Mouse (Mus musculus) hindbrain, embryonic 11.5 days (tissue): ENCODE measurements around the gene Cav1. TPM values are rescaled to one million over a fixed set of nuclear protein-coding genes. Genes with fewer than 3 reads are reported as not detected.

Experiments
- ATAC-seq: fragments of 200-750 bp; cut with Nextera tagmentation; 2 replicates; pipeline ENCODE4 v1.8.0; 2017; ENCODE audit warnings: mild to moderate bottlenecking, moderate TSS enrichment, moderate library complexity; ENCODE audit not compliant: low FRiP score
- DNase-seq: peaks from one replicate; pipeline ENCODE4 v3.0.0-alpha.2; 2015; ENCODE audit warnings: low spot score
- H3K27ac ChIP-seq: fragments of 300-500 bp; sonication (generic); 2 replicates; pipeline ENCODE4 v1.5.1; 2014; ENCODE audit warnings: mild to moderate bottlenecking, low read depth, low read length
- H3K27me3 ChIP-seq: fragments of 300-500 bp; sonication (generic); 2 replicates; pipeline ENCODE4 v1.6.1; 2014; ENCODE audit warnings: mild to moderate bottlenecking, low read length, moderate library complexity, mixed read lengths; ENCODE audit not compliant: control insufficient read depth, insufficient read depth
- H3K36me3 ChIP-seq: fragments of 300-500 bp; sonication (generic); 2 replicates; pipeline ENCODE4 v1.6.1; 2014; ENCODE audit warnings: mild to moderate bottlenecking, low read length, moderate library complexity, mixed read lengths; ENCODE audit not compliant: control insufficient read depth, insufficient read depth
- H3K4me1 ChIP-seq: fragments of 300-500 bp; sonication (generic); replicated peaks from 2 replicates; pipeline ENCODE4 v1.6.1; 2014; ENCODE audit warnings: low read length, mixed read lengths; ENCODE audit not compliant: control insufficient read depth, insufficient read depth
- H3K4me2 ChIP-seq: fragments of 300-500 bp; sonication (generic); replicated peaks from 2 replicates; pipeline ENCODE4 v1.6.1; 2014; ENCODE audit warnings: mild to moderate bottlenecking, low read depth, low read length
- H3K4me3 ChIP-seq: fragments of 300-500 bp; sonication (generic); 2 replicates; pipeline ENCODE4 v1.5.1; 2014; ENCODE audit warnings: low read depth, low read length
- H3K9ac ChIP-seq: fragments of 300-500 bp; sonication (generic); 2 replicates; pipeline ENCODE4 v1.6.1; 2014; ENCODE audit warnings: low read depth, low read length
- H3K9me3 ChIP-seq: fragments of 300-500 bp; sonication (generic); 2 replicates; pipeline ENCODE4 v1.6.1; 2016; ENCODE audit warnings: low read length; ENCODE audit not compliant: control insufficient read depth
- WGBS: fragments of 180-500 bp; shearing (Covaris S2); extraction: QIAGEN DNeasy Blood & Tissue Kit; methylation state at CpG from one replicate; pipeline ENCODE4 v1.1.7; 2014; 5-methylcytosine and 5-hydroxymethylcytosine counted together
- polyA plus RNA-seq: library from polyadenylated mRNA; unstranded; fragments of >200 nt; fragmentation: Nextera tagmentation; extraction: Ambion mirVana; gene quantifications from 2 replicates; pipeline ENCODE4 v1.2.1, GENCODE M21; 2014

Gene Cav1
- polyA plus RNA-seq, 1 experiment from 2014 or later = 15.4 TPM

DNA sequence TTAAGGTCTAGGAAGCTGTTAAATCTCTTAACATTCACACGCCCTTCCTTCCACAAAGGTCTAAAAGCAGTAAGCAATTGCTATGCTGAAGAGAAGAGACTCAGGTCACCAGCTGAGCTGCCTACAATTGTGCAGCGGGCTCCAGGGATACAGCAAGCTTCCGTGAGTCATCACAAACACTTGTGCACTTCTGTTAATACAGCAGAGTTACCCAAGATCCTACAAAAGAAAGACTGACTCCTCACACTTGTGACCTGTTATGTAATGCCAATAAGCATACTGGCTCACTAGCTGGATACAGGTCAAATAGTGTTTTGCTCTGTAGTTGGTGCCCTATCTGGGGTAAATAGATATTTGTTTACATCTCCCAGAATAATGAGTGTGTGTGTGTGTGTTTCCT, 74.0 kb downstream of the Cav1 start:
- no peaks in the 10 kb centered on the region for H3K27me3 ChIP-seq
- no peak overlapping the region for H3K27ac ChIP-seq
- no peaks in the 10 kb centered on the region for H3K9me3 ChIP-seq
- no peaks in the 10 kb centered on the region for H3K36me3 ChIP-seq
- no peak overlapping the region for H3K4me3 ChIP-seq
- no peak overlapping the region for H3K4me2 ChIP-seq
- DNase-seq (no peak), ATAC-seq (no peak)
- no peak overlapping the region for H3K9ac ChIP-seq
- WGBS = 91% methylated on average over 3 of the region's 3 CpGs
- H3K4me1 ChIP-seq = no peaks in the 10 kb centered on the region

GRCm38 (mm10) chr6:17381690-17382089, 75.6 kb downstream of the Cav1 start:
- WGBS = 87% methylated on average over 6 of the region's 6 CpGs
- Histone ChIP-seq H3K27ac (no peak overlapping the region), H3K4me2 (no peak overlapping the region), H3K9ac (no peak overlapping the region), H3K9me3 (no peaks in the 10 kb centered on the region), H3K4me3 (no peak overlapping the region), H3K4me1 (no peaks in the 10 kb centered on the region), H3K36me3 (no peaks in the 10 kb centered on the region), H3K27me3 (no peaks in the 10 kb centered on the region)
- ATAC-seq (no peak), DNase-seq (no peak)

DNA sequence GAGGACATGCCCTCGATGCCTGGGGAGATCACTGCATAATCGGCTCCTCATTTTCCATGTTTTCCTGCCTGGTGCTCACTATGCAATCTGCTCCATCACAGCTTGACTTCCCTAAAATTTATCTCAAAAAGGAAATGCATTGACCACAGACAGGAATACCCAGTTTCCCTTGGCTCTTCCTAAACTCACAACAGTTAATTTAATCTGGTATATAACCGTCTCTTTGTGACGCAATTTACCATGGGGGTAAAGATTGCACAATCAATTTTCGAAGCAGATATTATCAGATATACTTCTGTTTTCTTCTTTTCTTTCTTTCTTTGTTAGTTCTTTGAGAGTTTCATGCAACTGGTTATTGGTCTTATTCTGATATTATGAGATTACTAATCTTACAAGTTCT, 79.4 kb downstream of the Cav1 start:
- Histone ChIP-seq H3K27ac (no peak overlapping the region), H3K4me3 (no peak overlapping the region), H3K27me3 (no peaks in the 10 kb centered on the region), H3K9ac (no peak overlapping the region), H3K4me2 (no peak overlapping the region), H3K9me3 (no peaks in the 10 kb centered on the region), H3K4me1 (no peaks in the 10 kb centered on the region), H3K36me3 (no peaks in the 10 kb centered on the region)
- DNase-seq = no peak
- WGBS = 86% methylated on average over 5 of the region's 5 CpGs
- no peak for ATAC-seq

GRCm38 (mm10) chr6:17387991-17388710, 82.0 kb downstream of the Cav1 start:
- H3K4me2 ChIP-seq = no peak overlapping the region
- H3K36me3 ChIP-seq = no peaks in the 10 kb centered on the region
- H3K27me3 ChIP-seq = no peaks in the 10 kb centered on the region
- no peak overlapping the region for H3K27ac ChIP-seq
- H3K9me3 ChIP-seq = no peaks in the 10 kb centered on the region
- WGBS = 90% methylated on average over 2 of the region's 2 CpGs
- H3K9ac ChIP-seq = no peak overlapping the region
- no peak overlapping the region for H3K4me3 ChIP-seq
- ATAC-seq = no peak
- H3K4me1 ChIP-seq = no peaks in the 10 kb centered on the region
- DNase-seq = no peak

Other genes with a start within 250 kb of the Cav1 start
- 65.2 and 65.5 TPM in 2 replicates for gene Tes, start 241.2 kb upstream of the Cav1 start, polyA plus RNA-seq
- 7.3 and 8.4 TPM in 2 replicates for gene Cav2, start 25.1 kb upstream of the Cav1 start, polyA plus RNA-seq
- 1.9 and 2.2 TPM in 2 replicates for gene Met, start 157.5 kb downstream of the Cav1 start, polyA plus RNA-seq